Mouse (Mus musculus) liver, embryonic 11.5 days (tissue): ENCODE measurements at regions not wholly inside any gene's neighbourhood (a gene's known extent, or its start where the extent isn't known, plus 50 kb on each side); places are given as distances from the start of the nearest gene placed in this dataset.
A peak's percentile ranks its signal among the peaks of the same experiment; 100 is the strongest.

Experiments
- ATAC-seq: fragments of 200-750 bp; cut with Nextera tagmentation; replicated peaks from 2 replicates; pipeline ENCODE4 v1.8.0; 2017; ENCODE audit warnings: moderate number of reproducible peaks, mild to moderate bottlenecking, moderate TSS enrichment, moderate library complexity; ENCODE audit not compliant: low FRiP score
- DNase-seq: peaks from one replicate; pipeline ENCODE4 v3.0.0-alpha.2; 2017; ENCODE audit warnings: low spot score
- H3K27ac ChIP-seq: fragments of 300-500 bp; sonication (generic); 2 replicates; pipeline ENCODE4 v1.5.1; 2014; ENCODE audit warnings: mild to moderate bottlenecking, low read depth, low read length, control low read depth
- H3K27me3 ChIP-seq: fragments of 300-500 bp; sonication (generic); replicated peaks from 2 replicates; pipeline ENCODE4 v1.6.1; 2014; ENCODE audit warnings: low read length, mixed read lengths; ENCODE audit not compliant: control insufficient read depth, insufficient read depth
- H3K36me3 ChIP-seq: fragments of 300-500 bp; sonication (generic); 2 replicates; pipeline ENCODE4 v1.6.1; 2014; ENCODE audit warnings: mild to moderate bottlenecking, low read length, moderate library complexity, mixed read lengths; ENCODE audit not compliant: control insufficient read depth, insufficient read depth
- H3K4me1 ChIP-seq: fragments of 300-500 bp; sonication (generic); replicated peaks from 2 replicates; pipeline ENCODE4 v1.6.1; 2014; ENCODE audit warnings: low read length, mixed read lengths; ENCODE audit not compliant: control insufficient read depth, insufficient read depth
- H3K4me2 ChIP-seq: fragments of 300-500 bp; sonication (generic); 2 replicates; pipeline ENCODE4 v1.6.1; 2014; ENCODE audit warnings: mild to moderate bottlenecking, control low read depth, moderate library complexity
- H3K4me3 ChIP-seq: fragments of 300-500 bp; sonication (generic); 2 replicates; pipeline ENCODE4 v1.5.1; 2014; ENCODE audit warnings: low read depth, low read length, control low read depth
- H3K9ac ChIP-seq: fragments of 300-500 bp; sonication (generic); 2 replicates; pipeline ENCODE4 v1.6.1; 2014; ENCODE audit warnings: low read depth, low read length, control low read depth
- H3K9me3 ChIP-seq: fragments of 300-500 bp; sonication (generic); 2 replicates; pipeline ENCODE4 v1.6.1; 2016; ENCODE audit warnings: low read length, inconsistent platforms, mixed read lengths; ENCODE audit not compliant: control insufficient read depth
- WGBS: fragments of 180-500 bp; shearing (Covaris S2); extraction: QIAGEN DNeasy Blood & Tissue Kit; methylation state at CpG from one replicate; pipeline ENCODE4 v1.1.7; 2014; 5-methylcytosine and 5-hydroxymethylcytosine counted together

GRCm38 (mm10) chr6:71048199-71049094 is 92.1 kb downstream of the Foxi3 start:
- ATAC-seq (no peak), DNase-seq (peak; percentile 38)
- H3K4me2 ChIP-seq, result peak overlapping the region; percentile 76
- peaks cover 24% of the 10 kb centered on the region for H3K27me3 ChIP-seq
- H3K27ac ChIP-seq, result no peak overlapping the region
- H3K9ac ChIP-seq, result peak overlapping the region; percentile 34; the same call in 1 of the 2 replicates
- H3K4me3 ChIP-seq, result peak overlapping the region; percentile 39
- no peaks in the 10 kb centered on the region for H3K9me3 ChIP-seq
- H3K4me1 ChIP-seq, result no peaks in the 10 kb centered on the region
- H3K36me3 ChIP-seq, result no peaks in the 10 kb centered on the region
- WGBS, result 2% methylated on average over 38 of the region's 38 CpGs

- H3K27ac ChIP-seq, result no peak overlapping the region
- no peak overlapping the region for H3K9ac ChIP-seq
- H3K4me1 ChIP-seq, result no peaks in the 10 kb centered on the region
- H3K27me3 ChIP-seq, result peaks cover 24% of the 10 kb centered on the region
- H3K4me3 ChIP-seq, result no peak overlapping the region
- no peaks in the 10 kb centered on the region for H3K9me3 ChIP-seq
- WGBS, result 34% methylated on average over 5 of the region's 5 CpGs
- ATAC-seq (no peak), DNase-seq (no peak)
- H3K4me2 ChIP-seq, result no peak overlapping the region
- H3K36me3 ChIP-seq, result no peaks in the 10 kb centered on the region
Measured at GRCm38 (mm10) chr6:71050248-71050647, 93.9 kb downstream of the Foxi3 start.

GRCm38 (mm10) chr6:71050754-71051213 is 93.5 kb downstream of the Thnsl2 start:
- 21% methylated on average over 14 of the region's 14 CpGs for WGBS
- Histone ChIP-seq H3K27me3 (peaks cover 24% of the 10 kb centered on the region), H3K9me3 (no peaks in the 10 kb centered on the region), H3K4me1 (no peaks in the 10 kb centered on the region), H3K36me3 (no peaks in the 10 kb centered on the region), H3K4me2 (no peak overlapping the region), H3K9ac (no peak overlapping the region), H3K4me3 (no peak overlapping the region), H3K27ac (no peak overlapping the region)
- DNase-seq, result no peak
- ATAC-seq, result no peak

- Histone ChIP-seq H3K4me2 (no peak overlapping the region), H3K4me1 (no peaks in the 10 kb centered on the region), H3K9me3 (no peaks in the 10 kb centered on the region), H3K27ac (no peak overlapping the region), H3K9ac (no peak overlapping the region), H3K36me3 (no peaks in the 10 kb centered on the region), H3K4me3 (no peak overlapping the region), H3K27me3 (no peaks in the 10 kb centered on the region)
- 51% methylated on average over 6 of the region's 6 CpGs for WGBS
- DNase-seq (no peak), ATAC-seq (no peak)
Measured at GRCm38 (mm10) chr6:71057209-71057858, 86.9 kb downstream of the Thnsl2 start.

- Histone ChIP-seq H3K4me3 (no peak overlapping the region), H3K9ac (no peak overlapping the region), H3K36me3 (no peaks in the 10 kb centered on the region), H3K27me3 (no peaks in the 10 kb centered on the region), H3K9me3 (no peaks in the 10 kb centered on the region), H3K4me1 (no peaks in the 10 kb centered on the region), H3K4me2 (no peak overlapping the region), H3K27ac (no peak overlapping the region)
- DNase-seq (no peak), ATAC-seq (no peak)
- WGBS, result 43% methylated on average over 7 of the region's 7 CpGs
Measured at GRCm38 (mm10) chr6:71060116-71060515, 84.1 kb downstream of the Thnsl2 start.

GRCm38 (mm10) chr6:71062980-71063379 is 81.3 kb downstream of the Thnsl2 start:
- no peak overlapping the region for H3K4me2 ChIP-seq
- H3K27ac ChIP-seq, result no peak overlapping the region
- H3K4me3 ChIP-seq, result no peak overlapping the region
- DNase-seq (no peak), ATAC-seq (no peak)
- no peak overlapping the region for H3K9ac ChIP-seq
- WGBS, result 77% methylated on average over 4 of the region's 4 CpGs
- no peaks in the 10 kb centered on the region for H3K27me3 ChIP-seq
- no peaks in the 10 kb centered on the region for H3K4me1 ChIP-seq
- no peaks in the 10 kb centered on the region for H3K9me3 ChIP-seq
- no peaks in the 10 kb centered on the region for H3K36me3 ChIP-seq

GRCm38 (mm10) chr6:71065428-71065827 is 78.8 kb downstream of the Thnsl2 start:
- no peak for DNase-seq
- 48% methylated on average over 6 of the region's 6 CpGs for WGBS

GRCm38 (mm10) chr6:71069229-71069628 is 75.0 kb downstream of the Thnsl2 start:
- WGBS, result 64% methylated on average over 4 of the region's 4 CpGs
- no peaks in the 10 kb centered on the region for H3K4me1 ChIP-seq
- no peak overlapping the region for H3K4me3 ChIP-seq
- H3K36me3 ChIP-seq, result no peaks in the 10 kb centered on the region
- ATAC-seq, result no peak
- no peak for DNase-seq
- H3K27ac ChIP-seq, result no peak overlapping the region
- no peak overlapping the region for H3K4me2 ChIP-seq
- H3K9me3 ChIP-seq, result no peaks in the 10 kb centered on the region
- H3K27me3 ChIP-seq, result no peaks in the 10 kb centered on the region
- no peak overlapping the region for H3K9ac ChIP-seq

More at GRCm38 (mm10) chr6:71065428-71065827, 78.8 kb downstream of the Thnsl2 start:
- Histone ChIP-seq H3K4me2 (no peak overlapping the region), H3K9me3 (no peaks in the 10 kb centered on the region), H3K27me3 (no peaks in the 10 kb centered on the region), H3K36me3 (no peaks in the 10 kb centered on the region), H3K4me1 (no peaks in the 10 kb centered on the region), H3K9ac (no peak overlapping the region), H3K4me3 (no peak overlapping the region), H3K27ac (no peak overlapping the region)
- no peak for ATAC-seq
